Mouse (Mus musculus) limb, embryonic 14.5 days (tissue): ENCODE measurements at regions not wholly inside any gene's neighbourhood (a gene's known extent, or its start where the extent isn't known, plus 50 kb on each side); places are given as distances from the start of the nearest gene placed in this dataset.
A peak's percentile ranks its signal among the peaks of the same experiment; 100 is the strongest.

Source experiments
- ATAC-seq: fragments of 200-750 bp; cut with Nextera tagmentation; 2 replicates; pipeline ENCODE4 v1.8.0; 2017; ENCODE audit warnings: low read depth, moderate number of reproducible peaks, moderate TSS enrichment; ENCODE audit not compliant: low FRiP score
- DNase-seq: peaks from one replicate; pipeline ENCODE4 v3.0.0-alpha.2; 2015; ENCODE audit warnings: low spot score
- H3K27ac ChIP-seq: fragments of 300-500 bp; sonication (generic); replicated peaks from 2 replicates; pipeline ENCODE4 v1.5.1; 2014; ENCODE audit warnings: low read depth, mild to moderate bottlenecking, low read length, moderate library complexity, mixed read lengths
- H3K27me3 ChIP-seq: fragments of 300-500 bp; sonication (generic); 2 replicates; pipeline ENCODE4 v1.6.1; 2014; ENCODE audit warnings: low read length, mixed read lengths; ENCODE audit not compliant: control insufficient read depth, insufficient read depth
- H3K36me3 ChIP-seq: fragments of 300-500 bp; sonication (generic); 2 replicates; pipeline ENCODE4 v1.6.1; 2014; ENCODE audit warnings: mild to moderate bottlenecking, low read length, moderate library complexity, mixed read lengths; ENCODE audit not compliant: control insufficient read depth, insufficient read depth
- H3K4me1 ChIP-seq: fragments of 300-500 bp; sonication (generic); 2 replicates; pipeline ENCODE4 v1.6.1; 2014; ENCODE audit warnings: antibody characterized with exemption, low read length, mixed read lengths; ENCODE audit not compliant: control insufficient read depth, insufficient read depth
- H3K4me2 ChIP-seq: fragments of 300-500 bp; sonication (generic); replicated peaks from 2 replicates; pipeline ENCODE4 v1.6.1; 2014; ENCODE audit warnings: low read depth, mild to moderate bottlenecking, low read length, moderate library complexity; ENCODE audit not compliant: severe bottlenecking
- H3K4me3 ChIP-seq: fragments of 300-500 bp; sonication (generic); replicated peaks from 2 replicates; pipeline ENCODE4 v1.5.1; 2014; ENCODE audit warnings: low read length
- H3K9ac ChIP-seq: fragments of 300-500 bp; sonication (generic); 2 replicates; pipeline ENCODE4 v1.6.1; 2014; ENCODE audit warnings: mild to moderate bottlenecking, low read depth, low read length, moderate library complexity; ENCODE audit not compliant: severe bottlenecking
- H3K9me3 ChIP-seq: fragments of 300-500 bp; sonication (generic); 2 replicates; pipeline ENCODE4 v1.6.1; 2016; ENCODE audit warnings: low read length; ENCODE audit not compliant: control insufficient read depth
- POLR2A ChIP-seq: fragments of 200-500 bp; IDR thresholded peaks from 2 replicates; pipeline ENCODE4 v1.8.0; 2012; ENCODE audit warnings: inconsistent platforms, mild to moderate bottlenecking, moderate library complexity, borderline replicate concordance; ENCODE audit not compliant: insufficient read depth, insufficient read length; ENCODE audit errors: extremely low read depth
- WGBS: fragments of 180-500 bp; shearing (Covaris S2); extraction: QIAGEN DNeasy Blood & Tissue Kit; methylation state at CpG from one replicate; pipeline ENCODE4 v1.1.7; 2014; 5-methylcytosine and 5-hydroxymethylcytosine counted together

- Histone ChIP-seq H3K9ac (no peak overlapping the region), H3K4me1 (no peaks in the 10 kb centered on the region), H3K4me2 (no peak overlapping the region), H3K4me3 (no peak overlapping the region), H3K27ac (no peak overlapping the region), H3K36me3 (no peaks in the 10 kb centered on the region), H3K9me3 (no peaks in the 10 kb centered on the region), H3K27me3 (no peaks in the 10 kb centered on the region)
- no peak for TF ChIP-seq POLR2A
- WGBS: 73% methylated on average over 9 of the region's 9 CpGs
- no peak for ATAC-seq
- DNase-seq: no peak
Observed at GRCm38 (mm10) chr5:43424551-43425257, 90.6 kb upstream of the C1qtnf7 start.

GRCm38 (mm10) chr5:43433337-43433736 lies 82.0 kb upstream of the C1qtnf7 start:
- TF ChIP-seq POLR2A: no peak
- H3K4me2 ChIP-seq: no peak overlapping the region
- 76% methylated on average over 2 of the region's 2 CpGs for WGBS
- H3K4me3 ChIP-seq: no peak overlapping the region
- ATAC-seq: no peak
- H3K27ac ChIP-seq: no peak overlapping the region
- no peaks in the 10 kb centered on the region for H3K36me3 ChIP-seq
- DNase-seq: peak; percentile 27
- no peaks in the 10 kb centered on the region for H3K27me3 ChIP-seq
- no peaks in the 10 kb centered on the region for H3K4me1 ChIP-seq
- H3K9me3 ChIP-seq: no peaks in the 10 kb centered on the region
- no peak overlapping the region for H3K9ac ChIP-seq

DNA sequence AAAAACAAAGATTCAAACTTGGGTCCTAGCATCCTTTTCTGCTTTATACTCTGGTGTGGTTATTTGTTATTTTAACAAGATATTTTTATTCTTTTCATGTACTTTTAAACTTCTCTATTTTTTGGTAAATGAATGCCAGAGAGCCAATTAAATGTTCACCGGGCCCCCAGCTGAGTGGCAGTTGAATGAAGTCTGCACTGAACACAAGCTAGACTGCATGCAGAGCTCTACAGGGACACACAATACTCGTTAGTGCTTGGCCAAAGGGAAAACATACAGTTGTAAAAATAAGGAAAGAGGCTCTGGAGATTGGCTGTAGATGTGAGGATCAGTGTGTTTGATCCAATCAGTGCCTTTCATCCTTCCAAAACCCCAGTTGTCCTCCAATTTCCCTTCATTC lies 76.1 kb upstream of the C1qtnf7 start:
- WGBS: 32% methylated on average over 2 of the region's 2 CpGs

DNA sequence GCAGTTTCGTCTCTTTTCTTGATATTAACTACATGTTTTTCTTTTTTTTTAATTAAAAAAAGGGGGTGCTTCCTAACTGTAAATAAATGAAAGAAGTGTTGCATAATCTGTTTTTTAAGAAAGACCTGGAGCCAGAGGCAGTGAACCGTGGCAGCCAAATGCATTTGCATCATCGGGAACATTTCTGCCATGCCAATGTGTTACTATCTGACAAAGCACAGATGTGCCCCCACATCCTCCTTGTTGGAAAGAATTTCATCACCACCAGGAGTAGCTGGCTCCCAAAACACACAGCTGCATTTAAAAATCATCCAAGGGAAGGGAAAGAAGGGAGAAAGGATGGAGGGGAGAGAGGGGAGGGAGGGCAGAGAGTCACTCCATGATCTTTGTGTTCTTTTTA lies 74.0 kb upstream of the C1qtnf7 start:
- WGBS: 61% methylated on average over 3 of the region's 3 CpGs
- Histone ChIP-seq H3K9ac (no peak overlapping the region), H3K36me3 (no peaks in the 10 kb centered on the region), H3K4me1 (no peaks in the 10 kb centered on the region), H3K4me3 (no peak overlapping the region), H3K27ac (no peak overlapping the region), H3K9me3 (no peaks in the 10 kb centered on the region), H3K27me3 (no peaks in the 10 kb centered on the region), H3K4me2 (no peak overlapping the region)
- no peak for TF ChIP-seq POLR2A
- no peak for DNase-seq
- no peak for ATAC-seq

More for the DNA sequence above, 76.1 kb upstream of the C1qtnf7 start:
- Histone ChIP-seq H3K4me1 (no peaks in the 10 kb centered on the region), H3K27ac (no peak overlapping the region), H3K27me3 (no peaks in the 10 kb centered on the region), H3K4me2 (no peak overlapping the region), H3K36me3 (no peaks in the 10 kb centered on the region), H3K9ac (no peak overlapping the region), H3K9me3 (no peaks in the 10 kb centered on the region), H3K4me3 (no peak overlapping the region)
- no peak for ATAC-seq
- no peak for TF ChIP-seq POLR2A
- DNase-seq: no peak

GRCm38 (mm10) chr5:43444582-43445214 lies 70.6 kb upstream of the C1qtnf7 start:
- Histone ChIP-seq H3K4me3 (no peak overlapping the region), H3K4me2 (no peak overlapping the region), H3K9ac (no peak overlapping the region), H3K27ac (no peak overlapping the region), H3K36me3 (no peaks in the 10 kb centered on the region), H3K9me3 (0 out of 2 replicates have a peak, but pooled peaks cover 4% of the 10 kb centered on the region), H3K4me1 (no peaks in the 10 kb centered on the region), H3K27me3 (no peaks in the 10 kb centered on the region)
- TF ChIP-seq POLR2A: no peak
- 38% methylated on average over 3 of the region's 3 CpGs for WGBS
- DNase-seq: no peak
- no peak for ATAC-seq

- no peaks in the 10 kb centered on the region for H3K27me3 ChIP-seq
Observed at GRCm38 (mm10) chr5:43445620-43446019, 69.7 kb upstream of the C1qtnf7 start.

More at GRCm38 (mm10) chr5:43445620-43446019, 69.7 kb upstream of the C1qtnf7 start:
- TF ChIP-seq POLR2A: no peak
- H3K36me3 ChIP-seq: no peaks in the 10 kb centered on the region
- H3K4me1 ChIP-seq: no peaks in the 10 kb centered on the region
- ATAC-seq: no peak
- H3K9me3 ChIP-seq: 0 out of 2 replicates have a peak, but pooled peaks cover 4% of the 10 kb centered on the region
- no peak overlapping the region for H3K9ac ChIP-seq
- H3K4me2 ChIP-seq: no peak overlapping the region
- DNase-seq: no peak
- no peak overlapping the region for H3K4me3 ChIP-seq
- no peak overlapping the region for H3K27ac ChIP-seq
